Mouse (Mus musculus): Measurements from ENCODE around the gene Cyp3a13.
"Not testable (repeated sequence)": the region's sequence is repeated elsewhere in the genome, so short reads cannot be mapped to it uniquely, and the experiment has no call there.

Cyp3a13 gene

DNA sequence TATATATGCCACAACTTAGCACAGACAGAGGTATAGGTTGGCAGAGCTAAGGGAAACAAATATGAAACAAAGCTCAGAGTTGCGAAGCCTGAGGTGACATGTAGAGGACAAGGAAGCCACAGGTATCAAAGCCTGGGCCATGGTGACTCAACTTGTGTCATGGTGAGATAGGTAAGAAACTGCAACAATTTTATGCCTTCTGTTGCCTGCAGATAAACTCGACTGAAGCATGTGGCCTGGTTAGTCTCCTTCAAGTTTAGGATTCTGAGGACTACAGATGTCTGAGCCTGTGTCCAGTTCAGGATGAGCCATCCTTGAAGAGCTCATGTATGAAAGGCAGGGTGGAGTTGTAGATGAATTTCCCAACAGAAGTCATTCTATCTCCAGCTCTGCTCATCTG lies 46.4 kb downstream of the Cyp3a13 start:
- in situ Hi-C loops (cut with MboI, MseI) = loop anchor here (5.0 to 10.0 kb wide), 2 partner anchors 68 to 80 kb away; no protein-coding TSS in a partner anchor

DNA sequence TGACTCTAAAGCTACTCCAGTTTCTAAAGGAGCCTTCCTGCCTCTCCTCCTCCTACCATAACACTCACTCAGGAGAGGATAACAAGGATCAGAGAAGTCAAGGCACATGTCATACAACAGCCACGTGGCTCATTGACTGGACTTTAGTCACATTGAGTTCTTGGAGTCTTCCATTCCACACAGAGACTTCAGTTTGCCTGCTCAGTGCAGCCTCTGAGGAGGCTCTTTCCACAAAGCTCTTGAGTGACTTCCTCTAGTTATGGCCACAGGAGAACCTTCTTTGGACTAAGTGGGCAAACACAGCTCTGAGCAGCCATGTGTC lies 49.1 kb downstream of the Cyp3a13 start:
- in situ Hi-C loops (cut with MboI, MseI) = loop anchor here in 1 of 2 experiments (10.0 kb wide), 1 partner anchor 78 kb away; no protein-coding TSS in a partner anchor

- in situ Hi-C loops (cut with MboI, MseI) = loop anchor here in 1 of 2 experiments (10.0 kb wide), 1 partner anchor 77 kb away; no protein-coding TSS in a partner anchor
Measured at GRCm38 (mm10) chr5:137871644-137872380, 49.6 kb downstream of the Cyp3a13 start, which contains the start of gene Pilrb2. Gene Pilrb2 (minus strand): TSS chr5:137871815.

- in situ Hi-C loops (cut with MboI, MseI) = not testable (repeated sequence)
Measured at GRCm38 (mm10) chr5:137868600-137868999, 52.8 kb downstream of the Cyp3a13 start.

DNA sequence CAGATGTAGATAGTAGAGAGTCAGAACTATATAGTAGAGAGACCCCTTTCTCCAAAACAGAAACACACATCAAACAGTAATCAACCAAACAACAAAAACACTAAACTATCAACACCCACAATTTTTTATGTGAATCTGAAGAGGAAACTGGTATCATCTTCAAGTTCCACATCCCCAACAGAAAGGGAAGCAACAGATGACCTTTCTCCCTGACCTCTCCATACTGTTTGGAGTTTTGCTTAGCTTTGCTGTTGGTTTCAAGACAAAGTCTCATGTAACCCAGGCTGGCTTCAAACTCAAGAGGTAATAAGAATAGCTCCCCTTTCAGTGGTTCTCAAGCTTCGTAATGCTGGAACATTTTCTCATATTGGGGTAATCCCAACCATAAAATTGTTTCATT lies 57.4 kb downstream of the Cyp3a13 start:
- in situ Hi-C loops (cut with MboI, MseI) = not testable (repeated sequence)

DNA sequence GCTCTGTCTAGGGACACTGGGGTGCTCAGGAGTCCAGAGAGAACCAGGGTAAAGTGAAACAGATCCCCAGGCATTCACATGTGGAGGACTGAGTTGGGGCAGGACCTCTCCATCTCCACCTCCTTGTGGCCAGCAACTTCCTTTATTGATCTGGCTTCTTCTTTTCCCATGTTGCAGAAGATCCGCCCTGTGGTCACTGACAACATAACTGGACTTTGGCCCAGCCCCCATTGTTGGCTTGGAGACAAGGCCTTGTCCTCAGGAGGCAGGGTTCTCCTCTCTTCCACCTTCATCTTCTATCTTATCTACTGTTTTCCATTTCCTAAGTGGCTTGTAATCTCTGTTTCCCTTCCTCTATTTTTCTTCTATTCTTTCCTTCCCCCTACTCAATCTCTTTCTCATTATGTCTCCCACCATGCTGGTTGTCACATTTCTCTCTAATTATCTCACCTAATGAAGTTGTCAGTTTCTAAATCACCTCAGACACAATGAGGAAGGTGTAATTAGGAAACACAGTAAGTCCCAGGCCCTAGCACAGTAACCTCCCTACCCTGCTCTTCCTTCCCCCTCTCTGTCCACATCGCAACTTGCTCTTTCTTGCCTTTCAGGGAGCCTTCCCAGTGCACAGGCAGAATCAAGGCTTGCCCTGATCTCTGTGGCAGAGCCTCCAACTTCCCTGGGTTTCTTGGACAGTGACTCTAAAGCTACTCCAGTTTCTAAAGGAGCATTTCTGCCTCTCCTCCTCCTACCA lies 63.3 kb downstream of the Cyp3a13 start, which contains the start of gene Pilrb1:
TSS of gene Pilrb1 (minus strand) at position 147 of the 751 bp plus-strand sequence.
- in situ Hi-C loops (cut with MboI, MseI) = not testable (repeated sequence)

DNA sequence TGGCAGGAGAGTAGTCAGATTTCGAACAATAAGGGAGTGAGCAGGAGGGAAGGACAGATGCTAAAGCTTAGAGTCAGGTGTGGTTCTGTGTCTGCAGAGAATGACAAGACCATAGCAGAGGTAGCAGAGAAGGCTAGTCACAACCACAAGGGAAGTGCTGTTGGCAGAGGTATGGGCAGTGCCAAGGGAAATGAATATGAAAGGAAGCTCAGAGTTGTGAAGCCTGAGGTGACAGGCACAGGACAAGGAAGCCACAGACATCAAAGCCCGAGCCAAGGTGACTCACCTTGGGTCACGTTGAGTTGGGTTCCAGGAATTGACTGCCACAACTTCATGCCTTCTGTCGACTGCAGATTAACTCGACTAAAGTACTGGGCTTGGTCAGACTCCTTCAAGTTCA lies 64.5 kb downstream of the Cyp3a13 start:
- in situ Hi-C loops (cut with MboI, MseI) = not testable (repeated sequence)

- in situ Hi-C loops (cut with MboI, MseI) = not testable (repeated sequence)
Measured at GRCm38 (mm10) chr5:137854907-137855306, 66.5 kb downstream of the Cyp3a13 start.

DNA sequence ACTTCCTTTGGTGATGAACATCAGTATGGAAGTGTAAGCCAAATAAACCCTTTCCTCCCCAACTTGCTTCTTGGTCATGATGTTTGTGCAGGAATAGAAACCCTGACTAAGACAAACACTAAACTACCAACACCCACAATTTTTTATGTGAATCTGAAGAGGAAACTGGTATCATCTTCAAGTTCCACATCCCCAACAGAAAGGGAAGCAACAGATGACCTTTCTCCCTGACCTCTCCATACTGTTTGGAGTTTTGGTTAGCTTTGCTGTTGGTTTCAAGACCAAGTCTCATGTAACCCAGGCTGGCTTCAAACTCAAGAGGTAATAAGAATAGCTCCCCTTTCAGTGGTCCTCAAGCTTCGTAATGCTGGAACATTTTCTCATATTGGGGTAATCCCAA lies 71.1 kb downstream of the Cyp3a13 start:
- in situ Hi-C loops (cut with MboI, MseI) = not testable (repeated sequence)

Measured in T-helper 17 cell (primary cell).